Mouse (Mus musculus) embryonic fibroblast, embryonic 13.5 days (primary cell): ENCODE data around the gene Oas3.

Experiments used
- CTCF ChIP-seq: IDR thresholded peaks from 2 replicates; pipeline ENCODE4 v1.5.1; 2011; ENCODE audit warnings: mild to moderate bottlenecking, control low read depth, low read length, moderate library complexity, borderline replicate concordance; ENCODE audit not compliant: insufficient read depth
- POLR2A ChIP-seq: IDR thresholded peaks from 2 replicates; pipeline ENCODE4 v1.6.1; 2011; ENCODE audit warnings: low read depth, mild to moderate bottlenecking, control low read depth, low read length, moderate library complexity

DNA sequence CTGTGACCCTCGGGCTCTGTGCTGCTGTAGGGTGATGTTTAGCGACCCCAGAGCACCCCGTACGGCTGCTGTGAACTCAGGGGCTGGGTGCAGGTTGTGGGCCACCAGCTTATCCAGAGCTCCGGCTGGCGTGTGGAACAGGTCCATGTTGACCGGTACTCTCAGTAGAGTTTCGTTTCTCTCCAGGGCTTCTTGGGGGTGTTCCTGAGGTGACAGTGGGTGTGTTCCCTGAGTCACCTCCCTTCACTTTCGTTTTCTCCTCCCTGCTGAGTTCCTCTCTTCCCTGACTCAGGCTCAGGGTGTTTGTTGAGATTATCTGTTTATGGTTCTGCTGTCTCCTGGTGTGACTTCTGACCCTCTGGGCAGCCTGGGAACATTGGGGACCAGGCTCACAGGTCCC, at the start of gene Oas3:
- TF ChIP-seq POLR2A = no peak
- TF ChIP-seq CTCF = no peak
